Mouse (Mus musculus): ENCODE data around the gene Pdk1. TPM values are rescaled to one million over a fixed set of nuclear protein-coding genes. Genes with fewer than 3 reads are reported as not detected.
A peak's percentile ranks its signal among the peaks of the same experiment; 100 is the strongest.

Gene Pdk1
- polyA plus RNA-seq, 1 experiment from 2014 or later: 68.6 TPM

- Histone ChIP-seq H3K9ac (ENCODE audit: low read length) (no peak overlapping the region), H3K4me2 (ENCODE audit: low read depth, low read length) (no peak overlapping the region), H3K27ac (ENCODE audit: low read length) (no peak overlapping the region), H3K9me3 (replicated peaks; ENCODE audit: control insufficient read depth, low read length) (no peaks in the 10 kb centered on the region), H3K4me3 (replicated peaks; ENCODE audit: low read length) (no peak overlapping the region), H3K27me3 (ENCODE audit: control insufficient read depth, insufficient read depth, low read length) (no peaks in the 10 kb centered on the region), H3K36me3 (ENCODE audit: control insufficient read depth, insufficient read depth, low read length) (no peaks in the 10 kb centered on the region), H3K4me1 (ENCODE audit: control insufficient read depth, insufficient read depth, low read length) (0 out of 2 replicates have a peak, but pooled peaks cover 3% of the 10 kb centered on the region)
- 64% methylated on average over 3 of the region's 3 CpGs for WGBS
- no peak for ATAC-seq (ENCODE audit: insufficient read depth, low FRiP score)
Observed at GRCm38 (mm10) chr2:71867019-71867418, 6.0 kb upstream of the Pdk1 start.

- H3K4me2 ChIP-seq (ENCODE audit: low read depth, low read length): no peak overlapping the region
- no peaks in the 10 kb centered on the region for H3K36me3 ChIP-seq (ENCODE audit: control insufficient read depth, insufficient read depth, low read length)
- H3K4me3 ChIP-seq (replicated peaks; ENCODE audit: low read length): no peak overlapping the region
- H3K27ac ChIP-seq (ENCODE audit: low read length): no peak overlapping the region
- no peaks in the 10 kb centered on the region for H3K27me3 ChIP-seq (ENCODE audit: control insufficient read depth, insufficient read depth, low read length)
- 0 out of 2 replicates have a peak, but pooled peaks cover 3% of the 10 kb centered on the region for H3K4me1 ChIP-seq (ENCODE audit: control insufficient read depth, insufficient read depth, low read length)
- no peak for ATAC-seq (ENCODE audit: insufficient read depth, low FRiP score)
- H3K9ac ChIP-seq (ENCODE audit: low read length): no peak overlapping the region
- WGBS: 28% methylated on average over 5 of the region's 5 CpGs
- H3K9me3 ChIP-seq (replicated peaks; ENCODE audit: control insufficient read depth, low read length): no peaks in the 10 kb centered on the region
Observed at GRCm38 (mm10) chr2:71867480-71867879, 5.5 kb upstream of the Pdk1 start.

DNA sequence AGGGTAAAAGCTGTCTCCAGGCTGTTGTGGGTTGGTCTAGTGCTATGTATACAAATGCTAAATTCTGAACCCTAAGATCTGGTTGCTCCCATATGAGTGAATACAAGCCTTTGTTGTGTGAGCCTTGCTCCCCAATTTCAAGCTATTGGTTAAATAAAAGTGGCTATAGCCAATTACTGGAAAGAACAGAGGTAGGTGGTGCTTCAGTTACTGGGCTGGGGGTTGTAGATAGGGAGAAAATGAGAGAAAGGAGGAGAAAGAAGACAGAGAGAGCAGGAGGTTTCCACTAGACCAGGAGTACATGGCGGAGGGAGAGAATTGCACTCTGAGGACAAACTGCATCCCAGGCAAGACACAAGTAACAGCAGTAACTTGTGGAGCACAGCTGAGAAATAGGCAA lies 4.8 kb upstream of the Pdk1 start:
- H3K36me3 ChIP-seq (ENCODE audit: control insufficient read depth, insufficient read depth, low read length): no peaks in the 10 kb centered on the region
- 0 out of 2 replicates have a peak, but pooled peaks cover 3% of the 10 kb centered on the region for H3K4me1 ChIP-seq (ENCODE audit: control insufficient read depth, insufficient read depth, low read length)
- no peak overlapping the region for H3K9ac ChIP-seq (ENCODE audit: low read length)
- WGBS: 87% methylated on average over 1 of the region's 1 CpGs
- no peak overlapping the region for H3K4me2 ChIP-seq (ENCODE audit: low read depth, low read length)
- no peak overlapping the region for H3K4me3 ChIP-seq (replicated peaks; ENCODE audit: low read length)
- no peak overlapping the region for H3K27ac ChIP-seq (ENCODE audit: low read length)
- no peaks in the 10 kb centered on the region for H3K9me3 ChIP-seq (replicated peaks; ENCODE audit: control insufficient read depth, low read length)
- no peak for ATAC-seq (ENCODE audit: insufficient read depth, low FRiP score)
- no peaks in the 10 kb centered on the region for H3K27me3 ChIP-seq (ENCODE audit: control insufficient read depth, insufficient read depth, low read length)

DNA sequence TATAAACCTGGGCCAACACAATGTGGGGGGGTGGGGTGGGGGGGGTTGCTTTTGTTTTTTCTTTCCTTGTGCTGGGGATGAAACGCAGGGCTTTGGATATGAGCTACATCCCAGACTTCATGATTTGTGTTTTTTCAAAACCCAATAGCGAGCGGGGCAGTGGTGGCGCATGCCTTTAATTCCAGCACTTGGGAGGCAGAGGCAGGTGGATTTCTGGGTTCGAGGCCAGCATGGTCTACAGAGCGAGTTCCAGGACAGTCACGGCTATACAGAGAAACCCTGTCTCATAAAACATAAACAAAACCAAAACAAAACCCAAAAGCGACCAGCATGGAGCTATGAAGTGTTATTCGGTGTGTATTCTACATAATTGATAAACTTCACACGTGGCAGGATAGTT lies 883 bp upstream of the Pdk1 start:
- ATAC-seq (ENCODE audit: insufficient read depth, low FRiP score): no peak
- Histone ChIP-seq H3K4me3 (replicated peaks; ENCODE audit: low read length) (peak overlapping the region; percentile 83), H3K9ac (ENCODE audit: low read length) (peak overlapping the region; percentile 12; the same call in 1 of the 2 replicates), H3K36me3 (ENCODE audit: control insufficient read depth, insufficient read depth, low read length) (no peaks in the 10 kb centered on the region), H3K4me2 (ENCODE audit: low read depth, low read length) (peak overlapping the region; percentile 75), H3K4me1 (ENCODE audit: control insufficient read depth, insufficient read depth, low read length) (peaks cover 16% of the 10 kb centered on the region), H3K27me3 (ENCODE audit: control insufficient read depth, insufficient read depth, low read length) (no peaks in the 10 kb centered on the region), H3K9me3 (replicated peaks; ENCODE audit: control insufficient read depth, low read length) (no peaks in the 10 kb centered on the region), H3K27ac (ENCODE audit: low read length) (peak overlapping the region; percentile 91)
- 72% methylated on average over 10 of the region's 10 CpGs for WGBS

- ATAC-seq (ENCODE audit: insufficient read depth, low FRiP score): peak; percentile 76
- WGBS: 2% methylated on average over 51 of the region's 51 CpGs
- peak overlapping the region; percentile 98 for H3K27ac ChIP-seq (ENCODE audit: low read length)
- H3K4me2 ChIP-seq (ENCODE audit: low read depth, low read length): peak overlapping the region; percentile 75
- peak overlapping the region; percentile 83 for H3K4me3 ChIP-seq (replicated peaks; ENCODE audit: low read length)
- no peaks in the 10 kb centered on the region for H3K9me3 ChIP-seq (replicated peaks; ENCODE audit: control insufficient read depth, low read length)
- H3K4me1 ChIP-seq (ENCODE audit: control insufficient read depth, insufficient read depth, low read length): peaks cover 13% of the 10 kb centered on the region
- no peaks in the 10 kb centered on the region for H3K27me3 ChIP-seq (ENCODE audit: control insufficient read depth, insufficient read depth, low read length)
- H3K36me3 ChIP-seq (ENCODE audit: control insufficient read depth, insufficient read depth, low read length): no peaks in the 10 kb centered on the region
- peak overlapping the region; percentile 95 for H3K9ac ChIP-seq (ENCODE audit: low read length)
Observed at GRCm38 (mm10) chr2:71873474-71874322, 674 bp downstream of the Pdk1 start.

- Histone ChIP-seq H3K9ac (ENCODE audit: low read length) (no peak overlapping the region), H3K27ac (ENCODE audit: low read length) (peak overlapping the region; percentile 98; the same call in 1 of the 2 replicates), H3K4me2 (ENCODE audit: low read depth, low read length) (peak overlapping the region; percentile 75), H3K9me3 (replicated peaks; ENCODE audit: control insufficient read depth, low read length) (no peaks in the 10 kb centered on the region), H3K4me1 (ENCODE audit: control insufficient read depth, insufficient read depth, low read length) (peaks cover 13% of the 10 kb centered on the region), H3K27me3 (ENCODE audit: control insufficient read depth, insufficient read depth, low read length) (no peaks in the 10 kb centered on the region), H3K4me3 (replicated peaks; ENCODE audit: low read length) (peak overlapping the region; percentile 83; the same call in 1 of the 2 replicates), H3K36me3 (ENCODE audit: control insufficient read depth, insufficient read depth, low read length) (no peaks in the 10 kb centered on the region)
- no peak for ATAC-seq (ENCODE audit: insufficient read depth, low FRiP score)
- 61% methylated on average over 2 of the region's 2 CpGs for WGBS
Observed at GRCm38 (mm10) chr2:71874422-71874821, 1.4 kb downstream of the Pdk1 start.

GRCm38 (mm10) chr2:71874836-71875235 lies 1.8 kb downstream of the Pdk1 start:
- no peaks in the 10 kb centered on the region for H3K36me3 ChIP-seq (ENCODE audit: control insufficient read depth, insufficient read depth, low read length)
- H3K4me2 ChIP-seq (ENCODE audit: low read depth, low read length): peak overlapping the region; percentile 34; the same call in 1 of the 2 replicates
- 80% methylated on average over 2 of the region's 2 CpGs for WGBS
- H3K9me3 ChIP-seq (replicated peaks; ENCODE audit: control insufficient read depth, low read length): no peaks in the 10 kb centered on the region
- H3K9ac ChIP-seq (ENCODE audit: low read length): no peak overlapping the region
- H3K4me3 ChIP-seq (replicated peaks; ENCODE audit: low read length): peak overlapping the region; percentile 83; the same call in 1 of the 2 replicates
- no peak overlapping the region for H3K27ac ChIP-seq (ENCODE audit: low read length)
- H3K4me1 ChIP-seq (ENCODE audit: control insufficient read depth, insufficient read depth, low read length): peaks cover 13% of the 10 kb centered on the region
- H3K27me3 ChIP-seq (ENCODE audit: control insufficient read depth, insufficient read depth, low read length): no peaks in the 10 kb centered on the region
- ATAC-seq (ENCODE audit: insufficient read depth, low FRiP score): no peak

DNA sequence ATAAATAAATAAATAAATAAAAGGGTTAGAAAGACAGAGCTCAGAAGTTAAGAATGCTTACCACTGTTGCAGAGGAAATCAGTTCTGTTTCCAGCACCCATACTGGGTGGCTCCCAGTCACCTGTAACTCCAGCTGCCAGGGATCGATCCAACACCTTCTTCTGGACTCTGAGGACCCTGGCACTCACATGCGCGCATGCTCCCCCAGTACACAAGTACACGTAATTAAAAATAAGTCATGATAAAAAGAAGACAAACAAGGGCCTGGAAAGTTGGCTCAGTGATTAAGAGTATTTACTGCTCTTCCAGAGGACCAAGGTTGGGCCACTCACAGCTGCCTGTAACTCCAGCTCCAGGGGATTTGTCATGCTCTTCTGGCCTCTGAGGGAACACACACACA lies 4.8 kb downstream of the Pdk1 start:
- peaks cover 5% of the 10 kb centered on the region; the same call in 1 of the 2 replicates for H3K36me3 ChIP-seq (ENCODE audit: control insufficient read depth, insufficient read depth, low read length)
- H3K27me3 ChIP-seq (ENCODE audit: control insufficient read depth, insufficient read depth, low read length): no peaks in the 10 kb centered on the region
- no peak overlapping the region for H3K4me3 ChIP-seq (replicated peaks; ENCODE audit: low read length)
- H3K27ac ChIP-seq (ENCODE audit: low read length): no peak overlapping the region
- H3K9me3 ChIP-seq (replicated peaks; ENCODE audit: control insufficient read depth, low read length): no peaks in the 10 kb centered on the region
- H3K4me2 ChIP-seq (ENCODE audit: low read depth, low read length): no peak overlapping the region
- H3K9ac ChIP-seq (ENCODE audit: low read length): no peak overlapping the region
- no peak for ATAC-seq (ENCODE audit: insufficient read depth, low FRiP score)
- H3K4me1 ChIP-seq (ENCODE audit: control insufficient read depth, insufficient read depth, low read length): peaks cover 13% of the 10 kb centered on the region
- WGBS: 85% methylated on average over 4 of the region's 4 CpGs

DNA sequence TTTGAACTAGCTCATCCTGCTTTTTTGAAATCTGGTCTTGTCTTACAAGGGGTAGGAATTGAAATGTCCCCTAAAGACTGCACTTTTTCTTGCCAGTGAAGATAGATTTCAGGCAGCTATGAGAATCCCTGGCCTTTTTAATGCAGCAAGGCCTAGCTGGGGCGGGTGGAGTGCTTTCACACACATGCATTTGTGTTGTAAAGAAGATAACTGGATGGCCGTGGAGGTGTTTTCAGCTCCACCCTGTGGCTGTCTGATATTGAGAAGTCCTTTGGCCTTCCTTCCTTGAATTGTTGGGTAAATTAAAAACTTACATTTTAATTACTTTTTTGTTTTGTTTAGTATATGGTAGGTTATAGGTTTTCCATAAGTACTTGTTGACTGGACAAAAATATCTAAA lies 5.4 kb downstream of the Pdk1 start:
- no peak overlapping the region for H3K27ac ChIP-seq (ENCODE audit: low read length)
- no peak for ATAC-seq (ENCODE audit: insufficient read depth, low FRiP score)
- WGBS: 67% methylated on average over 2 of the region's 2 CpGs
- peaks cover 5% of the 10 kb centered on the region; the same call in 1 of the 2 replicates for H3K36me3 ChIP-seq (ENCODE audit: control insufficient read depth, insufficient read depth, low read length)
- H3K27me3 ChIP-seq (ENCODE audit: control insufficient read depth, insufficient read depth, low read length): no peaks in the 10 kb centered on the region
- no peak overlapping the region for H3K4me2 ChIP-seq (ENCODE audit: low read depth, low read length)
- H3K9ac ChIP-seq (ENCODE audit: low read length): no peak overlapping the region
- peaks cover 13% of the 10 kb centered on the region for H3K4me1 ChIP-seq (ENCODE audit: control insufficient read depth, insufficient read depth, low read length)
- H3K9me3 ChIP-seq (replicated peaks; ENCODE audit: control insufficient read depth, low read length): no peaks in the 10 kb centered on the region
- no peak overlapping the region for H3K4me3 ChIP-seq (replicated peaks; ENCODE audit: low read length)
